Mouse (Mus musculus): Measurements from ENCODE around the gene Ptchd4. TPM values are rescaled to one million over a fixed set of nuclear protein-coding genes. Genes with fewer than 3 reads are reported as not detected.

Ptchd4 gene
- total and polyA plus RNA-seq, 3 experiments = not detected

DNA sequence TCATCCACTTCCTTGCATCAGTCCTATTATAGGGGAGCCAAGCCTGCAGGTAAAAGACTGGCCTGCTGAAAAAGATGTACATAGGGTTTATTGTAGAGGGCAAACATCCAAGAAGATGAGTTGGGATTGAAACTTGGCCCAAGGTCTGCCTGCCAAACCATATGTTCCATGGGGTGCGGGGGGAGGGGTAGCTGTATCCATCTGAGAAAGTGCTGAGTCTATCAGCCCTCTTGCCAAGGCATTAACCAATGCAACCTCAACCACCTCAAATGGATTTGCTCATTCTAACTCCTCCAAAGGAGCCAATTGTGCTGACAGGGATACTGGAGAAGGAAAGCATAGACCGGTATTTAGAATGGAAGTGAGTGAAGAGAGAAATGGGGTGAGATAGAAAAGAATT, 136.5 kb downstream of the Ptchd4 start:
- H3K4me3 ChIP-seq (ENCODE audit: control insufficient read depth in 1 of 2, insufficient read depth in 1 of 2, low read depth in 2 of 2, low read length in 2 of 2) = no peak overlapping the region
- TF ChIP-seq USF2 (IDR thresholded peaks at IDR 0.05; ENCODE audit: borderline replicate concordance in 1 of 2, insufficient read depth in 1 of 2, low read depth in 1 of 2, low read length in 2 of 2) = no peak
- no peak for TF ChIP-seq USF1 (IDR thresholded peaks at IDR 0.05; ENCODE audit: low read depth, low read length)
- TF ChIP-seq MYC (IDR thresholded peaks at IDR 0.05; ENCODE audit: low read depth, low read length) = no peak
- TF ChIP-seq CTCF (IDR thresholded peaks at IDR 0.05 in 2 of 3, conservative IDR thresholded peaks at IDR 0.05 in 1 of 3; ENCODE audit: control insufficient read depth in 1 of 3, insufficient read depth in 1 of 3, low read depth in 2 of 3, low read length in 3 of 3, poor library complexity in 1 of 3, severe bottlenecking in 1 of 3) = no peak
- TF ChIP-seq ELF1 (IDR thresholded peaks at IDR 0.05; ENCODE audit: low read depth, low read length) = no peak

DNA sequence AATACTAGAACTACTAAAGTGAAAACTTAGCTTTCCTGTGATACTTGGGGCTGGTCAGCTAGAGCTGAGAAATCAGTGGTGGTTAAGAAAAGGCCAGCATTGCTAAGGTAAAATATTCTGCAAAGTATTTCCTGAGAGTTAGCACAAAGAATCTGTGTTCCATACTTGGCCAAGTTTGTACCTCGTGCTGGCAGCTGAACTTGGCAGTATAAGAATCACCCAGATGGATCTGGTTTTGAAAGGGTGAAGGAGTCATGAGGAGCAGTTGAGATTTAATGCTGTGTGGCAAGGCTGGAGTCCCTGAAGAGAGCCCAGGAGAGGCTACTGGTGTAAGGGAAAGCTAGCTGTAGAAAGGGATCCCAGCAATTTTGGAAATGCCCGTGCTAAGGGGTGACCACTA, 140.7 kb downstream of the Ptchd4 start:
- Histone ChIP-seq H3K4me3 (ENCODE audit: control insufficient read depth in 1 of 2, insufficient read depth in 1 of 2, low read depth in 2 of 2, low read length in 2 of 2) (no peak overlapping the region), H3K9me3 (replicated peaks; ENCODE audit: insufficient read depth, low read length) (no peaks in the 10 kb centered on the region), H3K9ac (ENCODE audit: control insufficient read depth, low read depth, low read length, poor library complexity, severe bottlenecking) (no peak overlapping the region), H3K36me3 (ENCODE audit: control insufficient read depth in 1 of 2, insufficient read depth in 2 of 2, low read length in 2 of 2) (no peaks in the 10 kb centered on the region), H3K4me1 (ENCODE audit: control insufficient read depth in 1 of 2, insufficient read depth in 2 of 2, low read length in 2 of 2) (no peaks in the 10 kb centered on the region), H3K27me3 (ENCODE audit: control insufficient read depth in 1 of 2, insufficient read depth in 2 of 2, low read length in 2 of 2) (no peaks in the 10 kb centered on the region), H3K27ac (ENCODE audit: control insufficient read depth, low read depth, low read length) (no peak overlapping the region), H3K79me2 (ENCODE audit: control insufficient read depth, insufficient read depth, low read length, poor library complexity) (no peaks in the 10 kb centered on the region)
- TF ChIP-seq MYC (IDR thresholded peaks at IDR 0.05; ENCODE audit: low read depth, low read length) (no peak), ELF1 (IDR thresholded peaks at IDR 0.05; ENCODE audit: low read depth, low read length) (no peak), E2F4 (IDR thresholded peaks at IDR 0.05; ENCODE audit: borderline replicate concordance, low read depth, low read length) (no peak), GABPA (IDR thresholded peaks at IDR 0.05; ENCODE audit: low read depth, low read length) (no peak), MXI1 (IDR thresholded peaks at IDR 0.05; ENCODE audit: low read depth, low read length) (no peak), RAD21 (IDR thresholded peaks at IDR 0.05; ENCODE audit: low read depth, low read length) (no peak), MEF2A (IDR thresholded peaks at IDR 0.05; ENCODE audit: extremely low read depth, insufficient replicate concordance, low read depth, low read length, poor library complexity, severe bottlenecking) (no peak), MAZ (IDR thresholded peaks at IDR 0.05; ENCODE audit: low read depth, low read length) (no peak), KAT2A (conservative IDR thresholded peaks at IDR 0.05; ENCODE audit: low read depth, low read length) (no peak), EP300 (IDR thresholded peaks at IDR 0.05; ENCODE audit: low read depth in 1 of 2, low read length in 2 of 2) (no peak), UBTF (IDR thresholded peaks at IDR 0.05; ENCODE audit: borderline replicate concordance, insufficient read depth, low read depth, low read length) (no peak), CHD2 (IDR thresholded peaks at IDR 0.05; ENCODE audit: low read length) (no peak)
- no peak for DNase-seq (ENCODE audit: low read depth, low spot score)

More for the DNA sequence above, 136.5 kb downstream of the Ptchd4 start:
- Histone ChIP-seq H3K4me1 (ENCODE audit: control insufficient read depth in 1 of 2, insufficient read depth in 2 of 2, low read length in 2 of 2) (no peaks in the 10 kb centered on the region), H3K9me3 (replicated peaks; ENCODE audit: insufficient read depth, low read length) (no peaks in the 10 kb centered on the region), H3K79me2 (ENCODE audit: control insufficient read depth, insufficient read depth, low read length, poor library complexity) (no peaks in the 10 kb centered on the region), H3K36me3 (ENCODE audit: control insufficient read depth in 1 of 2, insufficient read depth in 2 of 2, low read length in 2 of 2) (no peaks in the 10 kb centered on the region), H3K27me3 (ENCODE audit: control insufficient read depth in 1 of 2, insufficient read depth in 2 of 2, low read length in 2 of 2) (no peaks in the 10 kb centered on the region), H3K27ac (ENCODE audit: control insufficient read depth, low read depth, low read length) (no peak overlapping the region), H3K9ac (ENCODE audit: control insufficient read depth, low read depth, low read length, poor library complexity, severe bottlenecking) (no peak overlapping the region)
- no peak for DNase-seq (ENCODE audit: low read depth, low spot score)
